Mouse (Mus musculus): ENCODE results near the gene Cyp1a2. TPM values are rescaled to one million over a fixed set of nuclear protein-coding genes. Genes with fewer than 3 reads are reported as not detected.

Gene Cyp1a2
- polyA plus RNA-seq, 1 experiment from 2014 or later, result not detected

GRCm38 (mm10) chr9:57655749-57656148 is 27.8 kb downstream of the Cyp1a2 start:
- no peaks in the 10 kb centered on the region for H3K9me3 ChIP-seq
- no peak overlapping the region for H3K9ac ChIP-seq
- H3K27me3 ChIP-seq, result peaks cover 15% of the 10 kb centered on the region; the same call in 1 of the 2 replicates
- H3K4me3 ChIP-seq, result peak overlapping the region; percentile 18; the same call in 1 of the 2 replicates
- no peaks in the 10 kb centered on the region for H3K36me3 ChIP-seq
- peaks cover 13% of the 10 kb centered on the region; the same call in 1 of the 2 replicates for H3K4me1 ChIP-seq
- H3K4me2 ChIP-seq, result peak overlapping the region; percentile 49
- no peak overlapping the region for H3K27ac ChIP-seq
- no peak for ATAC-seq (ENCODE audit: insufficient number of reproducible peaks, low FRiP score, low TSS enrichment, low read depth)
- 3% methylated on average over 11 of the region's 11 CpGs for WGBS

- Histone ChIP-seq H3K9ac (no peak overlapping the region), H3K27me3 (peaks cover 15% of the 10 kb centered on the region; the same call in 1 of the 2 replicates), H3K4me1 (peaks cover 16% of the 10 kb centered on the region; the same call in 1 of the 2 replicates), H3K36me3 (no peaks in the 10 kb centered on the region), H3K4me2 (no peak overlapping the region), H3K9me3 (no peaks in the 10 kb centered on the region), H3K27ac (no peak overlapping the region), H3K4me3 (no peak overlapping the region)
- WGBS, result 78% methylated on average over 1 of the region's 1 CpGs
- no peak for ATAC-seq (ENCODE audit: insufficient number of reproducible peaks, low FRiP score, low TSS enrichment, low read depth)
These were observed 28.5 kb downstream of the Cyp1a2 start for GRCm38 (mm10) chr9:57654966-57655365.

GRCm38 (mm10) chr9:57653283-57653682 is 30.2 kb downstream of the Cyp1a2 start, which contains the start of gene Csk:
TSS of gene Csk (minus strand) at chr9:57653631.
- Histone ChIP-seq H3K4me3 (no peak within 1 kb of the TSS), H3K27me3 (peaks cover 15% of the 10 kb centered on the region; the same call in 1 of the 2 replicates), H3K4me1 (peaks cover 16% of the 10 kb centered on the region; the same call in 1 of the 2 replicates), H3K4me2 (no peak within 1 kb of the TSS), H3K9ac (no peak within 1 kb of the TSS), H3K9me3 (no peaks in the 10 kb centered on the region), H3K36me3 (no peaks in the 10 kb centered on the region), H3K27ac (no peak within 1 kb of the TSS)
- no peak for ATAC-seq (ENCODE audit: insufficient number of reproducible peaks, low FRiP score, low TSS enrichment, low read depth)
- 51% methylated on average over 5 of the region's 5 CpGs for WGBS

- Histone ChIP-seq H3K27me3 (peaks cover 15% of the 10 kb centered on the region; the same call in 1 of the 2 replicates), H3K36me3 (no peaks in the 10 kb centered on the region), H3K9me3 (no peaks in the 10 kb centered on the region), H3K4me1 (peaks cover 16% of the 10 kb centered on the region; the same call in 1 of the 2 replicates), H3K27ac (no peak overlapping the region), H3K4me3 (no peak overlapping the region), H3K9ac (no peak overlapping the region), H3K4me2 (no peak overlapping the region)
- no peak for ATAC-seq (ENCODE audit: insufficient number of reproducible peaks, low FRiP score, low TSS enrichment, low read depth)
- WGBS, result 47% methylated on average over 3 of the region's 3 CpGs
These were observed 30.6 kb downstream of the Cyp1a2 start for GRCm38 (mm10) chr9:57652855-57653254.

GRCm38 (mm10) chr9:57652351-57652750 is 31.2 kb downstream of the Cyp1a2 start:
- Histone ChIP-seq H3K9ac (no peak overlapping the region), H3K9me3 (no peaks in the 10 kb centered on the region), H3K36me3 (no peaks in the 10 kb centered on the region), H3K4me2 (no peak overlapping the region), H3K27ac (no peak overlapping the region), H3K27me3 (peaks cover 15% of the 10 kb centered on the region; the same call in 1 of the 2 replicates), H3K4me3 (no peak overlapping the region), H3K4me1 (peaks cover 16% of the 10 kb centered on the region; the same call in 1 of the 2 replicates)
- WGBS, result 67% methylated on average over 9 of the region's 9 CpGs
- no peak for ATAC-seq (ENCODE audit: insufficient number of reproducible peaks, low FRiP score, low TSS enrichment, low read depth)

- Histone ChIP-seq H3K27ac (no peak overlapping the region), H3K27me3 (peaks cover 15% of the 10 kb centered on the region; the same call in 1 of the 2 replicates)
- ATAC-seq (ENCODE audit: insufficient number of reproducible peaks, low FRiP score, low TSS enrichment, low read depth), result no peak
These were observed 32.7 kb downstream of the Cyp1a2 start for GRCm38 (mm10) chr9:57650786-57651311.

GRCm38 (mm10) chr9:57650130-57650785 is 33.2 kb downstream of the Cyp1a2 start:
- Histone ChIP-seq H3K4me1 (0 out of 2 replicates have a peak, but pooled peaks cover 13% of the 10 kb centered on the region), H3K4me2 (no peak overlapping the region), H3K27ac (no peak overlapping the region), H3K36me3 (no peaks in the 10 kb centered on the region), H3K4me3 (no peak overlapping the region), H3K9me3 (no peaks in the 10 kb centered on the region), H3K27me3 (peaks cover 15% of the 10 kb centered on the region; the same call in 1 of the 2 replicates), H3K9ac (no peak overlapping the region)
- ATAC-seq (ENCODE audit: insufficient number of reproducible peaks, low FRiP score, low TSS enrichment, low read depth), result no peak
- WGBS, result 94% methylated on average over 6 of the region's 6 CpGs

More at GRCm38 (mm10) chr9:57650786-57651311, 32.7 kb downstream of the Cyp1a2 start:
- Histone ChIP-seq H3K4me2 (no peak overlapping the region), H3K9me3 (no peaks in the 10 kb centered on the region), H3K4me1 (peaks cover 12% of the 10 kb centered on the region; the same call in 1 of the 2 replicates), H3K36me3 (no peaks in the 10 kb centered on the region), H3K4me3 (no peak overlapping the region), H3K9ac (no peak overlapping the region)
- 8% methylated on average over 6 of the region's 6 CpGs for WGBS

- no peak for ATAC-seq (ENCODE audit: insufficient number of reproducible peaks, low FRiP score, low TSS enrichment, low read depth)
- peaks cover 35% of the 10 kb centered on the region for H3K4me1 ChIP-seq
- WGBS, result 71% methylated on average over 4 of the region's 4 CpGs
These were observed 36.0 kb downstream of the Cyp1a2 start for GRCm38 (mm10) chr9:57647286-57648108.

GRCm38 (mm10) chr9:57646551-57647103 is 36.9 kb downstream of the Cyp1a2 start:
- WGBS, result 52% methylated on average over 12 of the region's 12 CpGs
- ATAC-seq (ENCODE audit: insufficient number of reproducible peaks, low FRiP score, low TSS enrichment, low read depth), result no peak
- Histone ChIP-seq H3K4me1 (peaks cover 41% of the 10 kb centered on the region), H3K36me3 (0 out of 2 replicates have a peak, but pooled peaks cover 8% of the 10 kb centered on the region), H3K4me3 (no peak overlapping the region), H3K27ac (no peak overlapping the region), H3K4me2 (no peak overlapping the region), H3K9ac (no peak overlapping the region), H3K9me3 (no peaks in the 10 kb centered on the region), H3K27me3 (no peaks in the 10 kb centered on the region)

More at GRCm38 (mm10) chr9:57647286-57648108, 36.0 kb downstream of the Cyp1a2 start:
- Histone ChIP-seq H3K4me2 (no peak overlapping the region), H3K9me3 (no peaks in the 10 kb centered on the region), H3K9ac (no peak overlapping the region), H3K36me3 (no peaks in the 10 kb centered on the region), H3K4me3 (no peak overlapping the region), H3K27me3 (no peaks in the 10 kb centered on the region), H3K27ac (no peak overlapping the region)

GRCm38 (mm10) chr9:57644944-57645893 is 38.3 kb downstream of the Cyp1a2 start:
- peaks cover 46% of the 10 kb centered on the region for H3K4me1 ChIP-seq
- peak; percentile 85 for ATAC-seq (ENCODE audit: insufficient number of reproducible peaks, low FRiP score, low TSS enrichment, low read depth)
- peak overlapping the region; percentile 96 for H3K27ac ChIP-seq
- peaks cover 11% of the 10 kb centered on the region; the same call in 1 of the 2 replicates for H3K36me3 ChIP-seq
- no peaks in the 10 kb centered on the region for H3K27me3 ChIP-seq
- under 1% methylated on average over 71 of the region's 85 CpGs for WGBS
- H3K4me3 ChIP-seq, result peak overlapping the region; percentile 94
- H3K9ac ChIP-seq, result peak overlapping the region; percentile 100
- H3K4me2 ChIP-seq, result peak overlapping the region; percentile 83
- no peaks in the 10 kb centered on the region for H3K9me3 ChIP-seq
